Mouse (Mus musculus) inflammation-experienced regulatory T-cells, adult 6 months (primary cell): ENCODE data around the gene Cdkn1b. TPM values are rescaled to one million over a fixed set of nuclear protein-coding genes. Genes with fewer than 3 reads are reported as not detected.

Source experiments
- polyA plus RNA-seq, 3 experiments: library from polyadenylated mRNA; unstranded; fragments of 100-300 nt; shearing (Covaris generic); gene quantifications; one replicate each; pipeline ENCODE4 v1.2.1; 2017

Cdkn1b gene
- polyA plus RNA-seq, 3 experiments from 2014 or later = 29.4 to 55.7 (median 51.9) TPM

Other genes starting within 250 kb of the Cdkn1b start
- gene Dusp16, start 127.8 kb upstream of the Cdkn1b start, polyA plus RNA-seq = 1 to 10 TPM; 2.8 to 6.3 (median 5.1) TPM
- gene Crebl2, start 90.2 kb upstream of the Cdkn1b start, polyA plus RNA-seq = 10 to 100 TPM; 20.4 to 46.1 (median 45.3) TPM
- 1 to 10 TPM; 5.7 to 9.1 (median 6.8) TPM for gene Gpr19, start 21.8 kb upstream of the Cdkn1b start, polyA plus RNA-seq
- under 1 TPM in 2 of 3 experiments, not detected in 1; 0.09 to 0.33 TPM for gene Apold1, start 61.3 kb downstream of the Cdkn1b start, polyA plus RNA-seq
- 100 to 1,000 TPM; 133 to 189 (median 188) TPM for gene Ddx47, start 91.2 kb downstream of the Cdkn1b start, polyA plus RNA-seq
- gene Gprc5a, start 145.2 kb downstream of the Cdkn1b start, polyA plus RNA-seq = under 1 TPM; 0.28 to 0.73 (median 0.59) TPM
- gene Gprc5d, start 197.9 kb downstream of the Cdkn1b start, polyA plus RNA-seq = not detected